Mouse (Mus musculus) heart, postnatal 0 days (tissue): ENCODE results near the gene Gjc2.

ENCODE experiments used
- CTCF ChIP-seq: IDR thresholded peaks from 2 replicates; pipeline ENCODE4 v1.5.1; 2016; ENCODE audit warnings: antibody characterized with exemption, control low read depth, low read depth
- EP300 ChIP-seq: IDR thresholded peaks from 2 replicates; pipeline ENCODE4 v1.6.1; 2016; ENCODE audit warnings: antibody characterized with exemption, low read depth

DNA sequence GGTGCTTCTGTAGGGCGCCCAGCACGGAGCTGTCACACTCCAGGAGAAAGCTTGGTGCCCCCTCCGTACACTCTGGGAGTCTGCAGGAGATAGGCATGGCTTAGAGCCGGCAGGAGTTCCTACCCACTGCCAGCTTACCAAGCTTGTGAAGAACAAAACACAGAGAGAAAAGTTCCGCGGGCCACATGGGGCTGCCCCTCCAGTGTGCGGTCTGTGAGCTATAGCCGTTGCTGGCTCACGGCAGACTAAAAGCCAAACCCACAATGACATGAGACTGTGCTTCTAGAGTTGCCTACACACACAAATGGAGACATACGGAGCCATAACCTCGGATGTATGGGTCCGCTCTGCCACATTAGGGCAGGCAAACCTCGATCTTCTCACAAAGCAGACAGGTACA lies 23.9 kb downstream of the Gjc2 start:
- TF ChIP-seq CTCF = no peak
- TF ChIP-seq EP300 = no peak
